Mouse (Mus musculus): Measurements from ENCODE around the gene Iglon5.

- TF ChIP-seq EP300 (IDR thresholded peaks at IDR 0.05) (no peak), CTCF (IDR thresholded peaks at IDR 0.05) (no peak)
Measured at GRCm38 (mm10) chr7:43462851-43463250, 27.0 kb downstream of the Iglon5 start, which contains the start of gene Vsig10l.
